Mouse (Mus musculus): Measurements from ENCODE around the gene Ap2b1.

DNA sequence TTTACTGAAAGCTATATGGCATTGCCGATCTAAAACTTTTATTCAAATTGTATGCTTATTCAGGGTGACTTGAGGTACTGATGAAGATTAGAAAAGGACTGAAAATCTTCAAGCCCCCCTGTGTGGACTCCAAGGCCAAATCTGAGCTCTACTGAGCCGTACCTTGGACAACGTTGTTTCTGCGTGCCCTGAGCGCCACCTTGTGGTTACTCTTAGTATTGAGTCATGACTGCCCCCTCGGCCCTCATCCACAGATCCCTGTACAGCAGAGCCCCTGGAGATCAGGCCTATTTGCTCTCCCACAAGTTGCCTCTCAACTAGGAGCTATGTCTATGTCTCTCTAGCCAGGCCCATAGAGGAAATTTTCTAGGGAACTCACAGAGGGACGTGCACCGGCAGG lies 125.9 kb downstream of the Ap2b1 start:
- peak; percentile 77; the same call in 1 of the 2 replicates for TF ChIP-seq CTCF (IDR thresholded peaks at IDR 0.05; ENCODE audit: borderline replicate concordance, control insufficient read depth, extremely low read depth, insufficient read depth, low read length, poor library complexity)
- no peak for TF ChIP-seq POLR2A (IDR thresholded peaks at IDR 0.05; ENCODE audit: control insufficient read depth, extremely low read depth, insufficient read depth, low read length, poor library complexity)

All from thymus, adult 2 months (tissue).